Mouse (Mus musculus) neural tube, embryonic 11.5 days (tissue): ENCODE measurements around the gene Cpe. TPM values are rescaled to one million over a fixed set of nuclear protein-coding genes. Genes with fewer than 3 reads are reported as not detected.

Experiments used
- ATAC-seq: fragments of 200-750 bp; cut with Nextera tagmentation; 2 replicates; pipeline ENCODE4 v1.8.0; 2017; ENCODE audit warnings: moderate number of reproducible peaks, mild to moderate bottlenecking, moderate TSS enrichment, moderate library complexity; ENCODE audit not compliant: insufficient read depth, low FRiP score, low TSS enrichment
- DNase-seq: peaks from one replicate; pipeline ENCODE4 v3.0.0-alpha.2; 2015; ENCODE audit warnings: low spot score
- H3K27ac ChIP-seq: fragments of 300-500 bp; sonication (generic); 2 replicates; pipeline ENCODE4 v1.5.1; 2014; ENCODE audit warnings: low read depth, mild to moderate bottlenecking, low read length
- H3K27me3 ChIP-seq: fragments of 300-500 bp; sonication (generic); 2 replicates; pipeline ENCODE4 v1.6.1; 2014; ENCODE audit warnings: mild to moderate bottlenecking, low read length, mixed read lengths; ENCODE audit not compliant: control insufficient read depth, insufficient read depth
- H3K36me3 ChIP-seq: fragments of 300-500 bp; sonication (generic); 2 replicates; pipeline ENCODE4 v1.6.1; 2014; ENCODE audit warnings: mild to moderate bottlenecking, low read length, moderate library complexity, mixed read lengths; ENCODE audit not compliant: control insufficient read depth, insufficient read depth
- H3K4me1 ChIP-seq: fragments of 300-500 bp; sonication (generic); 2 replicates; pipeline ENCODE4 v1.6.1; 2014; ENCODE audit warnings: low read length, mixed read lengths; ENCODE audit not compliant: control insufficient read depth, insufficient read depth
- H3K4me2 ChIP-seq: fragments of 300-500 bp; sonication (generic); 2 replicates; pipeline ENCODE4 v1.6.1; 2014; ENCODE audit warnings: low read depth, mild to moderate bottlenecking, moderate library complexity
- H3K4me3 ChIP-seq: fragments of 300-500 bp; sonication (generic); 2 replicates; pipeline ENCODE4 v1.5.1; 2014; ENCODE audit warnings: low read depth, low read length
- H3K9ac ChIP-seq: fragments of 300-500 bp; sonication (generic); 2 replicates; pipeline ENCODE4 v1.6.1; 2014; ENCODE audit warnings: mild to moderate bottlenecking, low read length
- H3K9me3 ChIP-seq: fragments of 300-500 bp; sonication (generic); 2 replicates; pipeline ENCODE4 v1.6.1; 2016; ENCODE audit warnings: low read length; ENCODE audit not compliant: control insufficient read depth
- WGBS: fragments of 180-500 bp; shearing (Covaris S2); extraction: QIAGEN DNeasy Blood & Tissue Kit; methylation state at CpG from one replicate; pipeline ENCODE4 v1.1.7; 2014; 5-methylcytosine and 5-hydroxymethylcytosine counted together
- polyA plus RNA-seq: library from polyadenylated mRNA; unstranded; fragments of >200 nt; fragmentation: Nextera tagmentation; extraction: Ambion mirVana; gene quantifications from 2 replicates; pipeline ENCODE4 v1.2.1, GENCODE M21; 2014

Gene Cpe
- polyA plus RNA-seq, 1 experiment from 2014 or later: 271 TPM

DNA sequence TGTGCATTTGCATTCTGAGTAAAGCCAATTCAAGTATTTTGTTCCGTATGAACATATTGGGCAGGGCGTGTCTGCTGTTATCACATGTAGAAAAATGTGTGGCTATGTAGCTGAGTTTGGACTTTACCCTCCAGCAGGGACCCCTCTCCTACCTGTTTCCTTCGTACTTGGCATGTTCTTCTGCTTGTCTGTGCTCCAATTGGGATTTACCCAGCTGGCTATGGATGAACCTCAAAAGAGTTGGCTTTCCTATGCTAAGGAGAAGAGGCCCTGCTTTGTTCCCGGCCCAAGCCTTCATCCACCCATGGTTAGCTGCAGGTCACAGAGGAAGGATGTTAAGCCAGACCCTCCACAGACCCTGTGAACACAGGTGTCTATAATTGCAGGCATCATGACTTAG, 44.8 kb downstream of the Cpe start:
- Histone ChIP-seq H3K4me1 (no peaks in the 10 kb centered on the region), H3K27me3 (no peaks in the 10 kb centered on the region), H3K4me3 (no peak overlapping the region), H3K9ac (no peak overlapping the region), H3K27ac (no peak overlapping the region), H3K9me3 (no peaks in the 10 kb centered on the region), H3K36me3 (no peaks in the 10 kb centered on the region), H3K4me2 (no peak overlapping the region)
- ATAC-seq (no peak), DNase-seq (no peak)
- WGBS: 84% methylated on average over 4 of the region's 4 CpGs

DNA sequence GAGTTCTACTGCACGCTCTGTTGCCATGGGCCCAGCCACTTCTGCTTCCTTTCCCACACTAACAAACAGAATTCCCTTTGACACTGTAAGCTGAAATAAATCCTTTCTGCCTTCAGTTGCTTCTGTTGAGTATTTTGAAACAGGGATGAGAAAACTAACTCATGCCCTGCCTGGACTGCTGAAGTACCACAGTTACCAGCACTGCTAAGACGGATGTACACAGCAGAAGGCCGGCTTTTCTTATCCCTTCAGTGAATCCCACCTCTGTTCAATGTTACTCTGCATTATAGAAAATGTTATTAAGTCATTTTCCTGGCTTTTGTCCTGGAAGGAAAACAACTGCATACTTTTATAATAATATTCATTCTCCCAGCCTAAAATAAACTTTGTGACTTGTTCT, 45.7 kb downstream of the Cpe start:
- DNase-seq: no peak
- Histone ChIP-seq H3K4me3 (no peak overlapping the region), H3K27ac (no peak overlapping the region), H3K27me3 (no peaks in the 10 kb centered on the region), H3K9ac (no peak overlapping the region), H3K4me1 (no peaks in the 10 kb centered on the region), H3K4me2 (no peak overlapping the region), H3K9me3 (no peaks in the 10 kb centered on the region), H3K36me3 (no peaks in the 10 kb centered on the region)
- 91% methylated on average over 3 of the region's 3 CpGs for WGBS
- no peak for ATAC-seq

DNA sequence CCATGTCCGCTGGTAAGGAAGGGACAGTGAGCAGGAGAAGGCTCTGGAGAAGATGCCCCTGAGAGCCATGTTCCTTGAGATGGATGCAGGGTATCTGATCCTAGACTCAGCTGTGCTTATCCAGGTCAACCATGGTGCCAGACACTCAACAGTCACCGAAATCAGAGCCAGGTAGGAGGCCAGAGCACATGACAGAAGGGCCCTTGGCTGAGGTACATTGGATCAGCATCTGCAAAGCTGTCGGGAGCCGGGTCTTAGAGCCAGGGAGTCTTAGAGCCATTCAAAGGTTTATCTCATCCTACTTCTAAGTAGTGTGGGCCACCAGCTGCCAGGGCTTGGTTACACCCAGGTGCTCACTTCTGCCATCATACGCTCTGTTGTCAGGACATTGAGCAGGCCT, 46.4 kb downstream of the Cpe start:
- H3K9ac ChIP-seq: no peak overlapping the region
- no peak overlapping the region for H3K4me3 ChIP-seq
- H3K4me1 ChIP-seq: no peaks in the 10 kb centered on the region
- H3K9me3 ChIP-seq: no peaks in the 10 kb centered on the region
- no peaks in the 10 kb centered on the region for H3K27me3 ChIP-seq
- H3K4me2 ChIP-seq: no peak overlapping the region
- ATAC-seq (no peak), DNase-seq (no peak)
- H3K36me3 ChIP-seq: no peaks in the 10 kb centered on the region
- 91% methylated on average over 5 of the region's 5 CpGs for WGBS
- H3K27ac ChIP-seq: no peak overlapping the region

DNA sequence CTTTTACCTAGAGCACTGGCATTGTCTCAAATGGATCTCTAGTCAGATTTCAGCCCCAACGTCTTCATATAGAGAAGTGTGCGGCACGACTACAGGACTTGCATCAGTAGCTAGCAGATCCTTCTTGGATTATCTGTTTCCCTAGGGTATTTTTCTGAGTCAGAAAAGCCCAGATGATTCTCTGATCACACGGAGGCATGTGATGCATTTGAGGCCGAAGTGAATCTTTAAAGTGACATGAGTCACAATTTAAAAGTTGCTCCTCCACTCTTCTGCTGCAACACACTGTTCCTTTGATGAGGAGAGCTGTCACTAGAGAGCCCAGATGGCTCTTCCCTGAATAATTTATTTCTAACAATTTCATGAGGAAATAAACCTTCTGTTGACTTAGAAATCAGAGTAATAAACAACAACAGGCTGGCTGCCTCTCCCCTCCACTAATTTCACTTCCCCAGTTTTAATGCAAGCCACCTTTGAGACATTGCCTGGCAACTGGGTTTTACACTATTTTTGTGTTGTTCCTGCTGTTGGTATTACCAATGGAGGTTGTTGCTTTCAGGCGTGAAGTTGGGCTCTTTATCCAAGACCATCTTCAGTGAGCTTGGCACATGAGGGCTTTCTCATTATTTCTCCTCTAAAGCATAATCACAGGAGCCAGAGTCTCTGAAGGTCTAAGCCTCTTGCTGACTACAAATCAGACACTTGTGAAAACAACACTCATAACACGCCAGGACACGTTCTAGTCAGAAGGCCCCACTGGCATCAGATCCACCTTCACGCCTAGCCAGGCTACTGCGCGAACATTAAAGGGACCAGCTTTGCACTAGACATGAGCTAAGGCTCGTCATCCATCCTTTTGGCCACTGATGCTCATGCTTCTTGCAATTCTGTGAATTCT, 48.5 kb downstream of the Cpe start:
- Histone ChIP-seq H3K9me3 (no peaks in the 10 kb centered on the region), H3K4me1 (no peaks in the 10 kb centered on the region), H3K9ac (no peak overlapping the region), H3K4me2 (no peak overlapping the region), H3K27me3 (no peaks in the 10 kb centered on the region), H3K4me3 (no peak overlapping the region), H3K27ac (no peak overlapping the region), H3K36me3 (no peaks in the 10 kb centered on the region)
- DNase-seq: no peak
- 86% methylated on average over 12 of the region's 12 CpGs for WGBS
- ATAC-seq: no peak

DNA sequence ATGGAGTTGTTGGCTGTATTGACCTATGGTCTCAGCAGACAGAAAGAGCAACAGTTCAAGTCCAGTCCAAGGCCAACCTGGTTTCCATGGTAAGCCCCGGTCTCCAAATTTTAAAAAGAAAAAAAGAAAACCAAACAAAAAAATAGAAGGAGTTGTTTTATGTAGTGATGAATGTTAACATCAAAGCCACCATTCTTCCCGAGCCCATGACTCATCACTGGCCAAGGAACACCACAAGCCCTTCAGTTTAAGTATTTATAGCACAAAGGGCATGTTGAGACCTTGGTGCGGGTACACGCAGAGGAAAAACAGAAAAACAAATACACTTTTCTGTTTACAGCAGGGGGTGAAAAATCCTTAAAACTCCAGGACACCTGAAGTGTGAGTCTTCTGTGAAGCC, 49.5 kb downstream of the Cpe start:
- H3K9me3 ChIP-seq: no peaks in the 10 kb centered on the region
- no peak overlapping the region for H3K4me2 ChIP-seq
- WGBS: 86% methylated on average over 4 of the region's 4 CpGs
- no peaks in the 10 kb centered on the region for H3K27me3 ChIP-seq
- no peak overlapping the region for H3K9ac ChIP-seq
- no peak overlapping the region for H3K27ac ChIP-seq
- no peak for DNase-seq
- no peak overlapping the region for H3K4me3 ChIP-seq
- no peaks in the 10 kb centered on the region for H3K36me3 ChIP-seq
- no peaks in the 10 kb centered on the region for H3K4me1 ChIP-seq
- ATAC-seq: no peak

DNA sequence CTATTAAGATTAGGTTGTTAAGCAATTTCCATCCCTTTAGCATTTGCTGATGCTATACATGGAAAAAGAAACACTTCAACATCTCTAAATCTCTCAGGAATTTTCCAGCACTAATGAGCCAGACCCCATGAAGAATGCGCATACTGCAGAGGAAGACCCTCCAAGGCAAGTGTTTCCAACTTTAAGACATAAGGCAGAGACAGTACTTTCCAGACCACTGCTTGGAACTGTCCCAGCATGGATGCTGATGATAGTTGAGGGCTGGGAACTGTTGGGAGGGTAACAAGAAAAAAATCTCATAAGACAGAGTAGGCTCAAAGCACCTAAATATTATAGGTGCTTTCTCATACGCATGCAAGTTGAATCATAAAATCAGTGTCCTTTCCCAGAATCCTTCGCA, 50.1 kb downstream of the Cpe start:
- Histone ChIP-seq H3K27ac (no peak overlapping the region), H3K9ac (no peak overlapping the region), H3K36me3 (no peaks in the 10 kb centered on the region), H3K4me2 (no peak overlapping the region), H3K4me1 (no peaks in the 10 kb centered on the region), H3K27me3 (no peaks in the 10 kb centered on the region), H3K4me3 (no peak overlapping the region), H3K9me3 (no peaks in the 10 kb centered on the region)
- 96% methylated on average over 3 of the region's 3 CpGs for WGBS
- DNase-seq: no peak
- ATAC-seq: no peak

DNA sequence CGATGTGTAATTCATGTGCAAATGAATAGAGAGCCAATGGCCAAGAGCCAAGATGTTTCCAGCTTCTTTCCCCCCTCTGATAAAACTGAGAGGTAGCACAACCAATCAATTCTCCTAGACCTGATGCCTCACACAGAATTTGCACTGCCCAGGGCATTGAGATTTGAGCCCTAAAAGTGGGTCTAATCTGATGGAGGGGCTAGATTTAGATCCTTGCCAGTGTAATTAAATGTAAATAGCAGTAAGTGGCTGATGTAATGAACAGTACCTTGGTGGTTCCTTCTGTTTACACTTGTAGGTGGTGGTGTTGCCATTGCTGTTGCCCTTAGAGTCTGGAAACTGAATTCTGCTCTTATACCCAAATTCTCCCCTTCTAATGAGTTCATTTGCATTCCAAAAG, 52.3 kb downstream of the Cpe start:
- H3K36me3 ChIP-seq: no peaks in the 10 kb centered on the region
- H3K4me3 ChIP-seq: no peak overlapping the region
- 97% methylated on average over 1 of the region's 1 CpGs for WGBS
- H3K27me3 ChIP-seq: no peaks in the 10 kb centered on the region
- H3K4me2 ChIP-seq: no peak overlapping the region
- ATAC-seq (no peak), DNase-seq (no peak)
- H3K9me3 ChIP-seq: no peaks in the 10 kb centered on the region
- H3K9ac ChIP-seq: no peak overlapping the region
- no peak overlapping the region for H3K27ac ChIP-seq
- no peaks in the 10 kb centered on the region for H3K4me1 ChIP-seq

DNA sequence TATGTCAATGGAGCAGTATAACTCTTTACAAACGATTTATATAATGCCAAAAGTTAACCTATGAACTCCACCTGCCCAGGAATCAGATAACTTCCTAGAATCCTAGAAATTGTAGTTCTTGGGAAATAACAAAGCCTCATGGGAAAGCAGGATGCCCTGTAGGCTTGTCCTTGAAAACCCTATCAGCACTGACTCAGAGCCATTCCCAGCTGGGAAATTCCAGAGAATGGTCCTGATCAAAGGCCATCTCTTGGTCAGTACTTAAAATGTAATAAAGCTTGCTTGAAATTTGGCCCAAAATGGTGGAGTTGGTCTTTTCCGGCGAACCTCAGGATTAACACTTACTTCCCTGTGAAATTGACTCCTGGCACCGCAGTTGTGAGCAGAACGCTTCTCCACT, 53.2 kb downstream of the Cpe start:
- DNase-seq (no peak), ATAC-seq (no peak)
- H3K27me3 ChIP-seq: no peaks in the 10 kb centered on the region
- H3K9ac ChIP-seq: no peak overlapping the region
- no peak overlapping the region for H3K27ac ChIP-seq
- H3K4me3 ChIP-seq: no peak overlapping the region
- WGBS: 89% methylated on average over 5 of the region's 5 CpGs
- H3K4me2 ChIP-seq: no peak overlapping the region
- H3K4me1 ChIP-seq: no peaks in the 10 kb centered on the region
- no peaks in the 10 kb centered on the region for H3K36me3 ChIP-seq
- H3K9me3 ChIP-seq: no peaks in the 10 kb centered on the region

DNA sequence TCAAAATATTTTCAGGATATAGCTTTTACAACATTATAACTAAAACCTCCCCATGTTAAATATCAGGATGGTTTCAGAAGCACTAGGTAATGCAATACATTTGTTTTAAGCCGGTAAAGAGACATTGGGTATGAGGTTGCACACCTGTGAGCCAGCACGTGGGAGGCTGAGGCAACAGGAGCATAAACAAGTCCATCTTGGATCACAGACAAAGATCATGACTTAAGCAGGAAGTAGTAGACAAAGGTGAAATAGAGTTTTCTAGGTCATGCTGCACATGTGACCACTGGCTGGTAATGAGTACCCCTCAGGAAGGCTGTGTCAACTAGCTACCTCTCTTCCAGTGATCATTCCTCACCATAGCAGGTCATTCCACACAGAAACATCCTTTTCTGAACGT, 58.0 kb downstream of the Cpe start:
- no peak for ATAC-seq
- Histone ChIP-seq H3K4me3 (no peak overlapping the region), H3K36me3 (no peaks in the 10 kb centered on the region), H3K4me2 (no peak overlapping the region), H3K27ac (no peak overlapping the region), H3K9me3 (no peaks in the 10 kb centered on the region), H3K4me1 (no peaks in the 10 kb centered on the region), H3K9ac (no peak overlapping the region), H3K27me3 (no peaks in the 10 kb centered on the region)
- DNase-seq: no peak
- 87% methylated on average over 3 of the region's 3 CpGs for WGBS
